Mouse (Mus musculus) liver, embryonic 16.5 days (tissue): Measurements from ENCODE around the gene Aldh5a1. TPM values are rescaled to one million over a fixed set of nuclear protein-coding genes. Genes with fewer than 3 reads are reported as not detected.

Experiments used
- ATAC-seq: fragments of 200-750 bp; cut with Nextera tagmentation; 2 replicates; pipeline ENCODE4 v1.8.0; 2017; ENCODE audit warnings: low read depth, mild to moderate bottlenecking, moderate number of reproducible peaks, moderate library complexity
- H3K27ac ChIP-seq: fragments of 300-500 bp; sonication (generic); 2 replicates; pipeline ENCODE4 v1.5.1; 2014; ENCODE audit warnings: mild to moderate bottlenecking, low read length
- H3K27me3 ChIP-seq: fragments of 300-500 bp; sonication (generic); 2 replicates; pipeline ENCODE4 v1.6.1; 2014; ENCODE audit warnings: low read depth, low read length, mixed read lengths; ENCODE audit not compliant: control insufficient read depth, insufficient read depth
- H3K36me3 ChIP-seq: fragments of 300-500 bp; sonication (generic); 2 replicates; pipeline ENCODE4 v1.6.1; 2014; ENCODE audit warnings: mild to moderate bottlenecking; ENCODE audit not compliant: control insufficient read depth, insufficient read depth
- H3K4me1 ChIP-seq: fragments of 300-500 bp; sonication (generic); 2 replicates; pipeline ENCODE4 v1.6.1; 2014; ENCODE audit warnings: low read depth, low read length, mixed read lengths; ENCODE audit not compliant: control insufficient read depth
- H3K4me2 ChIP-seq: fragments of 300-500 bp; sonication (generic); 2 replicates; pipeline ENCODE4 v1.6.1; 2014; ENCODE audit warnings: low read depth, low read length, mixed read lengths
- H3K4me3 ChIP-seq: fragments of 300-500 bp; sonication (generic); 2 replicates; pipeline ENCODE4 v1.5.1; 2014; ENCODE audit warnings: low read depth, mild to moderate bottlenecking, low read length
- H3K9ac ChIP-seq: fragments of 300-500 bp; sonication (generic); 2 replicates; pipeline ENCODE4 v1.6.1; 2014; ENCODE audit warnings: low read depth, low read length
- H3K9me3 ChIP-seq: fragments of 300-500 bp; sonication (generic); replicated peaks from 2 replicates; pipeline ENCODE4 v1.6.1; 2016; ENCODE audit warnings: low read length; ENCODE audit not compliant: control insufficient read depth
- WGBS: fragments of 180-500 bp; shearing (Covaris S2); extraction: QIAGEN DNeasy Blood & Tissue Kit; methylation state at CpG from one replicate; pipeline ENCODE4 v1.1.7; 2014; ENCODE audit not compliant: insufficient replicate concordance; 5-methylcytosine and 5-hydroxymethylcytosine counted together
- polyA plus RNA-seq: library from polyadenylated mRNA; unstranded; fragments of >200 nt; fragmentation: Nextera tagmentation; extraction: Ambion mirVana; gene quantifications from 2 replicates; pipeline ENCODE4 v1.2.1, GENCODE M21; 2015

Aldh5a1 gene
- polyA plus RNA-seq, 1 experiment from 2014 or later, result 4.3 TPM

GRCm38 (mm10) chr13:24893880-24894279 lies 43.6 kb downstream of the Aldh5a1 start:
- Histone ChIP-seq H3K9me3 (no peaks in the 10 kb centered on the region), H3K9ac (no peak overlapping the region), H3K36me3 (no peaks in the 10 kb centered on the region), H3K4me1 (no peaks in the 10 kb centered on the region), H3K27ac (no peak overlapping the region), H3K4me3 (no peak overlapping the region), H3K4me2 (no peak overlapping the region), H3K27me3 (no peaks in the 10 kb centered on the region)
- WGBS, result 44% methylated on average over 2 of the region's 2 CpGs
- ATAC-seq, result no peak

GRCm38 (mm10) chr13:24892516-24892915 lies 44.9 kb downstream of the Aldh5a1 start:
- no peaks in the 10 kb centered on the region for H3K36me3 ChIP-seq
- no peak overlapping the region for H3K27ac ChIP-seq
- no peaks in the 10 kb centered on the region for H3K4me1 ChIP-seq
- WGBS, result 66% methylated on average over 3 of the region's 3 CpGs
- H3K4me3 ChIP-seq, result no peak overlapping the region
- H3K27me3 ChIP-seq, result no peaks in the 10 kb centered on the region
- no peak overlapping the region for H3K4me2 ChIP-seq
- no peak for ATAC-seq
- no peaks in the 10 kb centered on the region for H3K9me3 ChIP-seq
- no peak overlapping the region for H3K9ac ChIP-seq

- Histone ChIP-seq H3K9ac (no peak overlapping the region), H3K4me1 (no peaks in the 10 kb centered on the region), H3K27me3 (no peaks in the 10 kb centered on the region), H3K9me3 (no peaks in the 10 kb centered on the region), H3K4me2 (no peak overlapping the region), H3K4me3 (no peak overlapping the region), H3K36me3 (no peaks in the 10 kb centered on the region), H3K27ac (no peak overlapping the region)
- 40% methylated on average over 1 of the region's 1 CpGs for WGBS
- peak; percentile 37; the same call in 1 of the 2 replicates for ATAC-seq
These were observed 47.9 kb downstream of the Aldh5a1 start for GRCm38 (mm10) chr13:24889554-24889953.

- Histone ChIP-seq H3K9me3 (no peaks in the 10 kb centered on the region), H3K9ac (no peak overlapping the region), H3K27ac (no peak overlapping the region), H3K4me2 (no peak overlapping the region), H3K27me3 (no peaks in the 10 kb centered on the region), H3K4me1 (no peaks in the 10 kb centered on the region), H3K4me3 (no peak overlapping the region), H3K36me3 (no peaks in the 10 kb centered on the region)
- no peak for ATAC-seq
- 65% methylated on average over 6 of the region's 6 CpGs for WGBS
These were observed 55.0 kb downstream of the Aldh5a1 start for GRCm38 (mm10) chr13:24882411-24882810.

- H3K4me3 ChIP-seq, result no peak overlapping the region
- no peaks in the 10 kb centered on the region for H3K27me3 ChIP-seq
- no peak overlapping the region for H3K9ac ChIP-seq
- H3K4me1 ChIP-seq, result no peaks in the 10 kb centered on the region
- no peak overlapping the region for H3K4me2 ChIP-seq
- 58% methylated on average over 5 of the region's 5 CpGs for WGBS
- H3K9me3 ChIP-seq, result no peaks in the 10 kb centered on the region
- H3K27ac ChIP-seq, result no peak overlapping the region
- 0 out of 2 replicates have a peak, but pooled peaks have one; percentile 39 for ATAC-seq
- no peaks in the 10 kb centered on the region for H3K36me3 ChIP-seq
These were observed 56.8 kb downstream of the Aldh5a1 start for GRCm38 (mm10) chr13:24880704-24881103.

- Histone ChIP-seq H3K36me3 (no peaks in the 10 kb centered on the region), H3K4me3 (no peak overlapping the region), H3K27me3 (no peaks in the 10 kb centered on the region), H3K4me2 (no peak overlapping the region), H3K9ac (no peak overlapping the region), H3K9me3 (no peaks in the 10 kb centered on the region), H3K27ac (no peak overlapping the region), H3K4me1 (no peaks in the 10 kb centered on the region)
- no peak for ATAC-seq
- WGBS, result 52% methylated on average over 6 of the region's 6 CpGs
These were observed 57.3 kb downstream of the Aldh5a1 start for GRCm38 (mm10) chr13:24880208-24880607.

- H3K4me2 ChIP-seq, result no peak overlapping the region
- no peaks in the 10 kb centered on the region for H3K36me3 ChIP-seq
- no peaks in the 10 kb centered on the region for H3K4me1 ChIP-seq
- no peak overlapping the region for H3K9ac ChIP-seq
- H3K4me3 ChIP-seq, result no peak overlapping the region
- no peaks in the 10 kb centered on the region for H3K9me3 ChIP-seq
- H3K27me3 ChIP-seq, result no peaks in the 10 kb centered on the region
- ATAC-seq, result peak; percentile 65
- H3K27ac ChIP-seq, result no peak overlapping the region
- WGBS, result 58% methylated on average over 15 of the region's 15 CpGs
These were observed 58.0 kb downstream of the Aldh5a1 start for GRCm38 (mm10) chr13:24879359-24880040.

- peaks cover 5% of the 10 kb centered on the region; the same call in 1 of the 2 replicates for H3K4me1 ChIP-seq
- no peak overlapping the region for H3K4me2 ChIP-seq
- H3K4me3 ChIP-seq, result no peak overlapping the region
- 63% methylated on average over 7 of the region's 7 CpGs for WGBS
- H3K27me3 ChIP-seq, result no peaks in the 10 kb centered on the region
- H3K9me3 ChIP-seq, result no peaks in the 10 kb centered on the region
- no peak for ATAC-seq
- no peak overlapping the region for H3K9ac ChIP-seq
- no peak overlapping the region for H3K27ac ChIP-seq
- H3K36me3 ChIP-seq, result no peaks in the 10 kb centered on the region
These were observed 69.2 kb downstream of the Aldh5a1 start for GRCm38 (mm10) chr13:24868233-24868632.

- H3K4me1 ChIP-seq, result peaks cover 5% of the 10 kb centered on the region; the same call in 1 of the 2 replicates
- H3K36me3 ChIP-seq, result no peaks in the 10 kb centered on the region
- H3K4me2 ChIP-seq, result no peak overlapping the region
- no peak overlapping the region for H3K9ac ChIP-seq
- no peaks in the 10 kb centered on the region for H3K27me3 ChIP-seq
- peak; percentile 37 for ATAC-seq
- H3K4me3 ChIP-seq, result no peak overlapping the region
- H3K9me3 ChIP-seq, result no peaks in the 10 kb centered on the region
- WGBS, result 61% methylated on average over 10 of the region's 10 CpGs
- H3K27ac ChIP-seq, result no peak overlapping the region
These were observed 69.7 kb downstream of the Aldh5a1 start for GRCm38 (mm10) chr13:24867789-24868188.
